Comparison of ENCODE assay signal across 8 mouse cellular contexts in the genomic region with DNA sequence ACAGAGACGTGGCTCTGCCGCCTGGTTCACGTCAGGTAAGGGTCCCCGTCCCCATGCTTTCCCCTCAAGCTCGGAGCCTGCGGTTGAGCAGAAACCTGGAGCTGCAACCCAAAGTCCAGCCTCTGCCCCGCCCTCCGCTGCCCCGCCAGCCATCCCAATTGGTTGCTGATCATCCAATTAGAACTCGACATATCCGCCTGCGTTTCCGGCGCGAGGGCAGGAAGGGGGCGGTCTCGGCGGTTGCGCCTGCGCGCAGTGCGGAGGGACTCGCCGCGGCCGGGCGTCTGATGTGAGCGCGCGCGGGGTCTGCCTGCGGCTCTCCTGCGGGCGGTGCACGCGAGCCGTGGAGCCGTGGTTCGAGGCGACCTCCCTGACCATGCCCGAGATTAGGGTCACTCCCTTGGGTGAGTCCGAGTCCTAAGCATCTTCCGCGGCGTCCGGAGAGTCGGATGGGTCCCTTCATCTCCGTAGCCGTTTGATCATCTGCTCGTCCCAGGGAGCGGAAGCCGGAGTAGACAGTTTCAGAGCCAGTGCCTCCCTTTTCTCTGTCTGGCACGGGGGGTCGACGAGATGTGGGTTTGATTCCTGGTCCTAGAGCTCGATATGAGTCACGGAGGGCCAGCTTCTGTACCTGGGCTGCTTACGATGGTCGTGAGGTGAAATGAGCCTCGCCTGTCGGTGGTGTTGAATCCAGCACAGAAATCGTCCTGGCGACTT. TPM values are rescaled to one million over a fixed set of nuclear protein-coding genes. Genes with fewer than 3 reads are reported as not detected.
DNase-seq lines count a peak whose midpoint lies in the region; ATAC-seq lines count a peak whose summit lies in the region.

A gene (minus strand): TSS at position 124 of the 717 bp plus-strand sequence.
A gene (plus strand): TSS at position 230 of the 717 bp plus-strand sequence.

- peak within 1 kb of the TSS; percentile 79 for H3K9ac ChIP-seq in hindbrain, embryonic 15.5 days

- ATAC-seq in hindbrain, embryonic 15.5 days (ENCODE audit: low FRiP score, low read depth) = peak; percentile 98

- no peaks in the 10 kb centered on the region for H3K27me3 ChIP-seq in hindbrain, embryonic 15.5 days

- H3K9me3 ChIP-seq in hindbrain, embryonic 15.5 days = no peaks in the 10 kb centered on the region

- WGBS in hindbrain, embryonic 15.5 days = under 1% methylated on average over 63 of the region's 63 CpGs

- H3K4me3 ChIP-seq in hindbrain, embryonic 15.5 days = peak within 1 kb of the TSS; percentile 74

- H3K4me1 ChIP-seq in hindbrain, embryonic 15.5 days (replicated peaks) = peaks cover 19% of the 10 kb centered on the region

- H3K27ac ChIP-seq in hindbrain, embryonic 15.5 days (replicated peaks) = peak within 1 kb of the TSS; percentile 63

- H3K36me3 ChIP-seq in hindbrain, embryonic 15.5 days = peaks cover 39% of the 10 kb centered on the region

- peak; percentile 96 for DNase-seq in R1 (ENCODE audit: low read depth, low spot score)
- DNase-seq in cerebellum, postnatal 25 days = peak; percentile 96 to 98
- DNase-seq in frontal cortex, postnatal 36 days (ENCODE audit: low spot score in 2 of 2) = peak; percentile 97
- peak; percentile 92 for DNase-seq in left cerebral cortex, adult 11 months (ENCODE audit: low spot score)
- DNase-seq in lung, postnatal 4 days = peak; percentile 98
- peak; percentile 92 for DNase-seq in retina, postnatal 7 days (ENCODE audit: low read depth, low spot score)
- DNase-seq in urinary bladder, adult 2 months (ENCODE audit: low spot score) = peak; percentile 90

- peak within 1 kb of the TSS; percentile 76 for H3K4me2 ChIP-seq in hindbrain, embryonic 15.5 days

RNA-seq across cellular contexts. Expression of the first gene that starts in this region (rescaled TPM):
- 25.6 and 29.1 TPM in 2 replicates for polyA plus RNA-seq in hindbrain, embryonic 15.5 days (2015; fragmentation: Nextera tagmentation; extraction: Ambion mirVana)
- polyA plus RNA-seq in urinary bladder, adult 2 months (2012; rRNA removed) = 17.1 and 18.5 TPM in 2 replicates

RNA-seq across cellular contexts. Expression of the second gene that starts in this region (rescaled TPM):
- polyA plus RNA-seq in hindbrain, embryonic 15.5 days (2015; fragmentation: Nextera tagmentation; extraction: Ambion mirVana) = 71.6 and 78.6 TPM in 2 replicates
- polyA plus RNA-seq in urinary bladder, adult 2 months (2012; rRNA removed) = 26.5 and 32.3 TPM in 2 replicates

Comparison
In these comparisons a context has a peak if more than half of its experiments do, and no peak if none do; other contexts are left out.
1. Peak in every context shown above with its lines: DNase-seq, ATAC-seq, H3K4me3 ChIP-seq and H3K27ac ChIP-seq.